In genomic region chr2:52623461-52623860, GRCm38 (mm10) we compare ENCODE assay signal across 9 mouse cellular contexts. TPM values are rescaled to one million over a fixed set of nuclear protein-coding genes. Genes with fewer than 3 reads are reported as not detected.
DNase-seq lines count a peak whose midpoint lies in the region; ATAC-seq lines count a peak whose summit lies in the region.
"Had no signal": no experiment of that assay in that cellular context is flagged by ENCODE, and none has a peak within 500 bp of the region (broad histone marks: within the 10 kb centered on the region; RNA-seq: fewer than 3 reads in every experiment).

No protein-coding gene starts in this region.

- no peaks in the 10 kb centered on the region for H3K9me3 ChIP-seq in forebrain, embryonic 13.5 days (replicated peaks)
- no peaks in the 10 kb centered on the region for H3K9me3 ChIP-seq in liver, embryonic 12.5 days (replicated peaks)

- intact Hi-C loops in left cerebral cortex, postnatal 4 days (cut with DNase I) = no loop called here
- intact Hi-C loops in heart, postnatal 36 days (cut with DNase I) = no loop called here

- H3K36me3 ChIP-seq in forebrain, embryonic 13.5 days (ENCODE audit: poor library complexity, severe bottlenecking) = no peaks in the 10 kb centered on the region
- H3K36me3 ChIP-seq in liver, embryonic 12.5 days = no peaks in the 10 kb centered on the region

- H3K27me3 ChIP-seq in forebrain, embryonic 13.5 days = no peaks in the 10 kb centered on the region
- no peaks in the 10 kb centered on the region for H3K27me3 ChIP-seq in liver, embryonic 12.5 days (replicated peaks)

- H3K4me1 ChIP-seq in forebrain, embryonic 13.5 days = peaks cover 12% of the 10 kb centered on the region
- peaks cover 11% of the 10 kb centered on the region; the same call in 1 of the 2 replicates for H3K4me1 ChIP-seq in liver, embryonic 12.5 days

- no peak overlapping the region for H3K4me2 ChIP-seq in forebrain, embryonic 13.5 days
- H3K4me2 ChIP-seq in liver, embryonic 12.5 days = no peak overlapping the region

- 50% methylated on average over 4 of the region's 4 CpGs for WGBS in forebrain, embryonic 13.5 days
- 49% methylated on average over 4 of the region's 4 CpGs for WGBS in liver, embryonic 12.5 days (ENCODE audit: insufficient replicate concordance)

- H3K9ac ChIP-seq in forebrain, embryonic 13.5 days = no peak overlapping the region
- H3K9ac ChIP-seq in liver, embryonic 12.5 days = no peak overlapping the region

- 0 out of 2 replicates have a peak, but pooled peaks have one; percentile 12 for ATAC-seq in forebrain, embryonic 13.5 days
- ATAC-seq in megakaryocyte-erythroid progenitor cell, adult 5-6 weeks (replicated peaks; ENCODE audit: low FRiP score, low TSS enrichment, poor library complexity, severe bottlenecking) = no peak
- no peak for ATAC-seq in liver, embryonic 12.5 days
- ATAC-seq in erythroid progenitor cell, adult 5-6 weeks (replicated peaks; ENCODE audit: low FRiP score, poor library complexity, severe bottlenecking) = no peak

- DNase-seq in left cerebral cortex, postnatal 4 days = peak; percentile 17
- DNase-seq in left cerebral cortex, adult 9 months (ENCODE audit: low spot score in 2 of 2) = no peak
- DNase-seq in heart, postnatal 36 days = peak; percentile 67 to 69
- DNase-seq in lung, postnatal 25 days (ENCODE audit: low spot score) = peak; percentile 29

- H3K27ac ChIP-seq in forebrain, embryonic 13.5 days = peak overlapping the region; percentile 26; the same call in 1 of the 2 replicates
- no peak overlapping the region for H3K27ac ChIP-seq in liver, embryonic 12.5 days

- H3K4me3 ChIP-seq in forebrain, embryonic 13.5 days = no peak overlapping the region
- H3K4me3 ChIP-seq in liver, embryonic 12.5 days = no peak overlapping the region

RNA-seq across cellular contexts. Expression of gene Cacnb4, which starts 53.2 kb away (rescaled TPM):
- total RNA-seq in left cerebral cortex, postnatal 4 days (2021) = 10 to 100 TPM; 39.9 to 43.7 TPM
- 6.6 TPM in 2 replicates for polyA plus RNA-seq in forebrain, embryonic 13.5 days (2015; fragmentation: Nextera tagmentation; extraction: Ambion mirVana)
- under 1 TPM; 0.53 to 0.62 TPM for total RNA-seq in heart, postnatal 36 days (2021)
- not detected in 2 replicates for total RNA-seq in megakaryocyte-erythroid progenitor cell, adult 5-6 weeks (2014; fragmentation: Nextera tagmentation)
- 0.09 TPM in 1 of 2 replicates, not detected in the other for total RNA-seq in megakaryocyte-erythroid progenitor cell, adult 5-6 weeks (2017)
- polyA plus RNA-seq in liver, embryonic 12.5 days (2016; fragmentation: Nextera tagmentation; extraction: Ambion mirVana) = 0.31 and 0.47 TPM in 2 replicates
- total RNA-seq in erythroid progenitor cell, adult 5-6 weeks (2015; ENCODE audit: low replicate concordance) = 0.42 TPM in 1 of 2 replicates, not detected in the other
- not detected in 2 replicates for total RNA-seq in erythroid progenitor cell, adult 5-6 weeks (2017; ENCODE audit: low replicate concordance)
- total RNA-seq: MEL had no signal

Comparison
In these comparisons a context has a peak if more than half of its experiments do, and no peak if none do; other contexts are left out.
1. DNase-seq: peak in left cerebral cortex, postnatal 4 days (single experiment), heart, postnatal 36 days (2 of 2) and lung, postnatal 25 days (single experiment); none in left cerebral cortex, adult 9 months (0 of 2).
2. RNA of gene Cacnb4, which starts 53.2 kb away (total RNA-seq): 39.9 to 43.7 TPM in left cerebral cortex, postnatal 4 days; 0.53 to 0.62 TPM in heart, postnatal 36 days, 0.42 TPM in erythroid progenitor cell, adult 5-6 weeks and 0.09 TPM in megakaryocyte-erythroid progenitor cell, adult 5-6 weeks; every median in the first group is over 10 times any median in the second.